Mouse (Mus musculus) heart, embryonic 10.5 days (tissue): ENCODE data around the gene Pnma1. TPM values are rescaled to one million over a fixed set of nuclear protein-coding genes. Genes with fewer than 3 reads are reported as not detected.

Experiments
- DNase-seq: peaks from one replicate; pipeline ENCODE4 v3.0.0-alpha.2; 2017; ENCODE audit warnings: low spot score
- H3K27ac ChIP-seq: fragments of 300-500 bp; sonication (generic); 2 replicates; pipeline ENCODE4 v1.5.1; 2016; ENCODE audit warnings: mild to moderate bottlenecking
- H3K27me3 ChIP-seq: fragments of 300-500 bp; sonication (generic); 2 replicates; pipeline ENCODE4 v1.6.1; 2016; ENCODE audit warnings: mild to moderate bottlenecking; ENCODE audit not compliant: poor library complexity, insufficient read depth, severe bottlenecking
- H3K36me3 ChIP-seq: fragments of 300-500 bp; sonication (generic); 2 replicates; pipeline ENCODE4 v1.6.1; 2016; ENCODE audit warnings: mild to moderate bottlenecking, moderate library complexity
- H3K4me1 ChIP-seq: fragments of 300-500 bp; sonication (generic); 2 replicates; pipeline ENCODE4 v1.6.1; 2016; ENCODE audit warnings: mild to moderate bottlenecking
- H3K4me3 ChIP-seq: fragments of 300-500 bp; sonication (generic); 2 replicates; pipeline ENCODE4 v1.5.1; 2016; ENCODE audit warnings: mild to moderate bottlenecking, moderate library complexity
- H3K9me3 ChIP-seq: fragments of 300-500 bp; sonication (generic); 2 replicates; pipeline ENCODE4 v1.6.1; 2016; ENCODE audit warnings: mild to moderate bottlenecking, moderate library complexity
- WGBS: fragments of 180-500 bp; shearing (Covaris S2); methylation state at CpG from one replicate; pipeline ENCODE4 v1.1.7; 2016; 5-methylcytosine and 5-hydroxymethylcytosine counted together
- polyA plus RNA-seq: library from polyadenylated mRNA; unstranded; fragments of >200 nt; fragmentation: Nextera tagmentation; extraction: Ambion mirVana; gene quantifications from 2 replicates; pipeline ENCODE4 v1.2.1, GENCODE M21; 2016

The Pnma1 gene
- polyA plus RNA-seq, 1 experiment from 2014 or later: 1.1 TPM

- Histone ChIP-seq H3K27ac (peak overlapping the region; percentile 1; the same call in 1 of the 2 replicates), H3K4me1 (peaks cover 57% of the 10 kb centered on the region), H3K9me3 (no peaks in the 10 kb centered on the region), H3K36me3 (peaks cover 77% of the 10 kb centered on the region), H3K4me3 (no peak overlapping the region; the same call in 1 of the 2 replicates), H3K27me3 (no peaks in the 10 kb centered on the region)
- WGBS: 27% methylated on average over 8 of the region's 8 CpGs
- DNase-seq: no peak
Observed at GRCm38 (mm10) chr12:84161116-84161515, 12.8 kb upstream of the Pnma1 start.

GRCm38 (mm10) chr12:84160491-84160890 is 12.2 kb upstream of the Pnma1 start:
- Histone ChIP-seq H3K36me3 (peaks cover 83% of the 10 kb centered on the region), H3K27ac (peak overlapping the region; percentile 8; the same call in 1 of the 2 replicates), H3K27me3 (no peaks in the 10 kb centered on the region), H3K9me3 (no peaks in the 10 kb centered on the region), H3K4me3 (no peak overlapping the region), H3K4me1 (peaks cover 51% of the 10 kb centered on the region)
- 91% methylated on average over 8 of the region's 8 CpGs for WGBS
- DNase-seq: no peak

- Histone ChIP-seq H3K4me3 (no peak overlapping the region), H3K9me3 (no peaks in the 10 kb centered on the region), H3K4me1 (peaks cover 47% of the 10 kb centered on the region), H3K36me3 (peaks cover 87% of the 10 kb centered on the region), H3K27ac (peak overlapping the region; percentile 68), H3K27me3 (no peaks in the 10 kb centered on the region)
- DNase-seq: no peak
- 63% methylated on average over 14 of the region's 14 CpGs for WGBS
Observed at GRCm38 (mm10) chr12:84158156-84158555, 9.9 kb upstream of the Pnma1 start.

GRCm38 (mm10) chr12:84156210-84156609 is 7.9 kb upstream of the Pnma1 start:
- Histone ChIP-seq H3K9me3 (no peaks in the 10 kb centered on the region), H3K27me3 (no peaks in the 10 kb centered on the region), H3K4me3 (no peak overlapping the region), H3K36me3 (peaks cover 94% of the 10 kb centered on the region), H3K4me1 (peaks cover 56% of the 10 kb centered on the region), H3K27ac (no peak overlapping the region)
- 92% methylated on average over 18 of the region's 18 CpGs for WGBS
- no peak for DNase-seq

- Histone ChIP-seq H3K36me3 (peaks cover 89% of the 10 kb centered on the region), H3K27me3 (no peaks in the 10 kb centered on the region), H3K9me3 (no peaks in the 10 kb centered on the region), H3K27ac (no peak overlapping the region), H3K4me3 (no peak overlapping the region), H3K4me1 (peaks cover 56% of the 10 kb centered on the region)
- no peak for DNase-seq
- 73% methylated on average over 2 of the region's 2 CpGs for WGBS
Observed at GRCm38 (mm10) chr12:84155523-84155871, 7.2 kb upstream of the Pnma1 start.

GRCm38 (mm10) chr12:84154786-84155522 is 6.7 kb upstream of the Pnma1 start:
- H3K4me1 ChIP-seq: peaks cover 59% of the 10 kb centered on the region
- peak overlapping the region; percentile 62 for H3K27ac ChIP-seq
- 53% methylated on average over 11 of the region's 11 CpGs for WGBS

GRCm38 (mm10) chr12:84153414-84153813 is 5.1 kb upstream of the Pnma1 start:
- peaks cover 71% of the 10 kb centered on the region for H3K36me3 ChIP-seq
- H3K27me3 ChIP-seq: no peaks in the 10 kb centered on the region
- H3K9me3 ChIP-seq: no peaks in the 10 kb centered on the region
- DNase-seq: no peak
- no peak overlapping the region for H3K4me3 ChIP-seq
- H3K27ac ChIP-seq: no peak overlapping the region
- H3K4me1 ChIP-seq: peaks cover 62% of the 10 kb centered on the region
- WGBS: 78% methylated on average over 6 of the region's 6 CpGs

More at GRCm38 (mm10) chr12:84154786-84155522, 6.7 kb upstream of the Pnma1 start:
- Histone ChIP-seq H3K4me3 (no peak overlapping the region), H3K27me3 (no peaks in the 10 kb centered on the region), H3K36me3 (peaks cover 84% of the 10 kb centered on the region), H3K9me3 (no peaks in the 10 kb centered on the region)
- no peak for DNase-seq

GRCm38 (mm10) chr12:84152352-84153190 is 4.3 kb upstream of the Pnma1 start:
- no peak overlapping the region for H3K4me3 ChIP-seq
- peaks cover 63% of the 10 kb centered on the region for H3K36me3 ChIP-seq
- peak overlapping the region; percentile 79; the same call in 1 of the 2 replicates for H3K27ac ChIP-seq

GRCm38 (mm10) chr12:84151911-84152310 is 3.6 kb upstream of the Pnma1 start:
- H3K27ac ChIP-seq: peak overlapping the region; percentile 79
- H3K9me3 ChIP-seq: no peaks in the 10 kb centered on the region
- peaks cover 64% of the 10 kb centered on the region for H3K4me1 ChIP-seq
- 0 out of 2 replicates have a peak overlapping the region, but pooled peaks have one; percentile 19 for H3K4me3 ChIP-seq
- WGBS: 78% methylated on average over 10 of the region's 10 CpGs
- no peak for DNase-seq
- no peaks in the 10 kb centered on the region for H3K27me3 ChIP-seq
- H3K36me3 ChIP-seq: peaks cover 56% of the 10 kb centered on the region

More at GRCm38 (mm10) chr12:84152352-84153190, 4.3 kb upstream of the Pnma1 start:
- Histone ChIP-seq H3K9me3 (no peaks in the 10 kb centered on the region), H3K27me3 (no peaks in the 10 kb centered on the region), H3K4me1 (peaks cover 62% of the 10 kb centered on the region)
- 66% methylated on average over 32 of the region's 32 CpGs for WGBS
- DNase-seq: no peak

GRCm38 (mm10) chr12:84150976-84151375 is 2.7 kb upstream of the Pnma1 start:
- H3K27ac ChIP-seq: peak overlapping the region; percentile 79

GRCm38 (mm10) chr12:84149971-84150370 is 1.7 kb upstream of the Pnma1 start:
- Histone ChIP-seq H3K4me3 (no peak overlapping the region), H3K9me3 (no peaks in the 10 kb centered on the region), H3K36me3 (peaks cover 37% of the 10 kb centered on the region), H3K27ac (peak overlapping the region; percentile 17), H3K4me1 (peaks cover 64% of the 10 kb centered on the region), H3K27me3 (no peaks in the 10 kb centered on the region)
- no peak for DNase-seq
- 92% methylated on average over 15 of the region's 15 CpGs for WGBS

More at GRCm38 (mm10) chr12:84150976-84151375, 2.7 kb upstream of the Pnma1 start:
- Histone ChIP-seq H3K36me3 (peaks cover 47% of the 10 kb centered on the region), H3K27me3 (no peaks in the 10 kb centered on the region), H3K4me3 (0 out of 2 replicates have a peak overlapping the region, but pooled peaks have one; percentile 19), H3K4me1 (peaks cover 67% of the 10 kb centered on the region), H3K9me3 (no peaks in the 10 kb centered on the region)
- 23% methylated on average over 6 of the region's 6 CpGs for WGBS
- DNase-seq: peak; percentile 91

- Histone ChIP-seq H3K36me3 (peaks cover 26% of the 10 kb centered on the region), H3K9me3 (no peaks in the 10 kb centered on the region), H3K4me1 (peaks cover 59% of the 10 kb centered on the region), H3K27me3 (no peaks in the 10 kb centered on the region), H3K4me3 (peak overlapping the region; percentile 71), H3K27ac (peak overlapping the region; percentile 81; the same call in 1 of the 2 replicates)
- DNase-seq: no peak
- 24% methylated on average over 10 of the region's 10 CpGs for WGBS
Observed at GRCm38 (mm10) chr12:84148622-84149012, 328 bp upstream of the Pnma1 start.
